Mouse (Mus musculus) left cerebral cortex, adult 9 months (tissue): ENCODE measurements around the gene Azgp1.
"Not testable (repeated sequence)": the region's sequence is repeated elsewhere in the genome, so short reads cannot be mapped to it uniquely, and the experiment has no call there.

Experiments
- DNase-seq, 2 experiments: peaks; one replicate each; pipeline ENCODE4 v3.0.0; 2022; ENCODE audit warnings: low spot score in 2 of 2

Azgp1 gene

DNA sequence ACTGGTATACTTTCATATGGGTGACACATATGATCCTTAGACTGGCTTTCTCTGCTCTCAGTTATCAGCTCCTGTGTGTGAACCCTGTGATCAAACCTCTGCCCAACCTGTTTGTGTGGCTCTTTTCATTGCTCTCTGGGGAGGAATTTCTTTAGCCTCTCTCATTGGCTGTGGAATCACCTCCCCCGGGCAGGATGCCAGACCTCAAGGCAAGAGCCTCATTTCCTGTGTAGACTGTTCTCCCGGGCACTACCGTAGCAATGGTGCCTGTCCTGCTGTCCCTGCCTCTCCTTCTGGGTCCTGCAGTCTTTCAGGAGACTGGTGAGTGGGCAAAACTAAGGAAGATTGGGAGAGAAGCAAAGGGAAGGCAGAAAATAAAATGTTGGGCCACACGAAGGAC is at the start of gene Azgp1:
TSS of gene Azgp1 (plus strand) at position 221 of the 400 bp plus-strand sequence.
- no peak for DNase-seq

DNA sequence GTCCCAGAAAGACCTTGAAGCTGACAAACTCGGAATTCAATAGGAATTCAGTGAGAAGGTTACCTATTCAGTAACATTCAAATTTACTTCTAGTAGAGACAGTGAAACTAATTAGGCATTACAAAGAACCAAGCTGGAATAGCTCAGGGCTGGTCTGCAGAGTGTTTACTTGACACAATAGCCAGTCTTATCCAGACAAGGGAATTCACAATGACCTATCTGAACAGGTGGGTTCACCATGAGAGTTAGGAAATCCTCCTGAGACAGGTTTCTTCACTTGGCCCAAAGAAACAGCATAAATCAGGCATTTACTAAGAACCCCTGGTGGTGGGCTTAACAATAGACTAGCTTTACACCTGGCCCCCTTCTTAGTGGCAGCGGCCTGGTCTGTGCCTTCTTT is 47.4 kb upstream of the Azgp1 start:
- not testable (repeated sequence) for DNase-seq

DNA sequence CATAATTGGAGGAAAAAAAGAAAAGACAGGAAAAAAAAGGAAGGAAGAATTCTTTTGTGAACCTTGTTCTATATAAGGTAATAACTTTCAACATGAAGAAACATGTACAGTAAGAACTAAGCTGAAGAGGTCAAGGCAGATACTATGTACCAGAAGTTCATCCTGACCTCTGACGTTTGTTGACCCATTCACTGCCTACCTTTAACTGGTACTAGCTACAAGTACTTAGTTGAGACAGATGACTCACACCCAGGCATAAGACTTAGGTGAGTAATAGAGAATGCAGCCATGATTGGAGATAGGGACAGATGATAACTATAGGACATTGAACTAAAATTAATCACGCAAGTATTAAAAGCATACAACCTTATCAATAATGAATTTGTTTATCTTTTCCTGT is 44.8 kb upstream of the Azgp1 start:
- no peak for DNase-seq

DNA sequence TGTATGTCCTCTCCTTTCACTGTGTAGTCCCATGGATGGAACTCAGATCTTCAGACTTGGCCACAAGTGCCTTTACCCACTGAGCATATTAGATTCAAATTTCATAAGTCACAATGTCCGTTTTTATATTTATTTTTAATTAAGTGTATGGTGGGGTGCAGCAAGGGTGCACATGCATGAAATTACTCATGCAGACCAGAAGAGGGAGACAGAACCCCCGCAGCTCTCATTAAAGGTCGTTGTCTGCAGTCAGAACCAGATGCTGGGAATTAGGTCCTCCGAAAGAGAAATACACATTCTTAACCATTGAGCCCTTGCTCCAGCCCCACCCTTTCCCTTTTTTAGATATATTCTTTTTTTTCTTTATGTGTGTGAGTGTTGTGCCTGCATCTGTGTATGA is 44.1 kb upstream of the Azgp1 start:
- no peak for DNase-seq

DNA sequence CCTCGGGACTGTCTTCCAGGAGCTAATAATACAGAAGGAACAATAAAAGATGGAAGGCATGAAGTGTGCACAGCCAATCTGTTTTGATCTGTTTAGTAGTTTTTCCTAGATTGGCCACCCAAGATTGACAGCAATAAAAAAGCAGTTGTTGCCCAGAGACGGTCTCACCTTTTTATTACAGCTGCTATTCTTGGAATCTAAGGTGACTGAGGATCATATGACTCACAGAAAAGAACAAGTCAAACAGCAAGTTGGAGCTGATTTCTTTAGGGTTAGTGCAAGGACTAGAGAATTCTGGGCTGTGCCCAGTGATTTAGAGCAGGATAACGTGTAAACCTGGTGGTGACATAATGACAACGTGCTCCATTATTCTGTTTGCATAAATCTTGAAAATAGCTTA is 40.4 kb upstream of the Azgp1 start:
- DNase-seq: no peak

DNA sequence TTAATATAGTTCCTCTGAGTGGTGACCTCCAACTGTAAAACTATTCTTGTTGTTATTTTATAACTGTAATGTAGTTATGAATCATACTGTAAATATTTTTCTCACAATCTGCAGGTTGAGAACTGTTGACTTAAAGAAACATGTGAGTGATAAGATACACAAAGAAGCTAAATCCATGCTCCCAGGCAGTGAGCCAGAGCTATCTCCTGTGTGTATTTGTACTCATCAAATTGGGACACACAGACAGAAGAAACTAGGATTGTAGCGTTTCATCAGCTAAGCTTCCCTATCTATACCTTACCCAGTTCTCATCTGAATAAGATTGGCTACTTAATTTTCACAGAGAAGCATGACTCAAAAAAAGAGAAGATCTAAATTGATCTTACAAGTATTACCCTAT is 38.2 kb upstream of the Azgp1 start:
- no peak for DNase-seq

DNA sequence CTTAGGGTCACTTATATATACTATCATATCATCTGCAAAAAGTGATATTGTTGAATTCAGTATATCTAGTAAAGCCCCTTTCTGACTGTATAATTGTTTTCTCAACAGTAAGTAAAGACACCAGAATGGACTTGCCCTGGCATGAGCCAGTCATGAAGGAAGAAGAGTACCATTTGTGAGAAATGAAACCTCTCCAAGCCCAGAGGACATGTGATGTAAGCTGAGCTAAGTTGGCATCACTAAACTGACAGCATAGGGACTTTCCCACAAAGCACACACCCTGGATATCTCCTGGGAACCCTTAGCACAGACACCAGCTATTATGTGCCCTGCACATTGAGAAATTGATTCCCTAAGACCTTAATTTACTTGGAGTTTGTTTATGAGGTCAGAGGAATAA is 34.0 kb upstream of the Azgp1 start:
- no peak for DNase-seq

DNA sequence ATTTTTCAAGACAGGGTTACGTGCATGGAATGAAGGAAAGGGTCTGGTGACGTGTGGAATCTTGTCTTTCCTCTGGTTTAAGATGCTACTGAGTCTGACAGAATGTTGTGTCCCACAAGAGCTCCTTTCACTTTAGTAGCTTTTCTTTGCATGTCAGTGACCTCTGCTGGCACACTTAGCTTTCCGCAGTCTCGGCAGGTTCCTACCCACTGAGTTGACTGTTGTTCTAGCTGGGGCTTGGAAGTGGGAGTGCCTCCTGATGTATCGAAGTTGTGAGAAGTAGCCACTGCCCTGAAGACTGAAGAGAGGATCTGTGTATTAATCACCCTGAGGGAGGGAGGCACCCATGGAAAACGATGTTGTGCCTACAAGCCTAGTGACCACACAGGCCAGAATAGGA is 30.1 kb upstream of the Azgp1 start:
- DNase-seq: peak in 1 of 2 experiments; percentile 25

DNA sequence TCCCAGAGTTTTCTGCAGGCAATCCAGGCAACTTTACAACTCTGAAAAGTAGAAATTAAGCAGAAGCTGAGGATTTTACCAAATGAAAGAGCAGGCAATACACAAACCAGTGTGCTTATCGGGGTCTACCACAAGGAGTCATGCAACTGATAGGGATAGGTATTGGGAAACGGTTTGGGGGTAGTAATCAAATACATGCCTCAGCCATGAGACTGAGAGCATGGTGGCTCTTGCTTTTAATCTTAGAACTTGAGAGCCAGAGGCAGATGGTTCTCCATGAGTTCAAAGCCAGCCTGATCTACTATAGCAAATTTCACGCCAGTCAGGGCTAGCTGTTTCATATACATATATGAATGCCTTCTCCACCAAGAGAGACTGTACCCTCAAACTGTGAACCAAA is 24.9 kb upstream of the Azgp1 start:
- no peak for DNase-seq

DNA sequence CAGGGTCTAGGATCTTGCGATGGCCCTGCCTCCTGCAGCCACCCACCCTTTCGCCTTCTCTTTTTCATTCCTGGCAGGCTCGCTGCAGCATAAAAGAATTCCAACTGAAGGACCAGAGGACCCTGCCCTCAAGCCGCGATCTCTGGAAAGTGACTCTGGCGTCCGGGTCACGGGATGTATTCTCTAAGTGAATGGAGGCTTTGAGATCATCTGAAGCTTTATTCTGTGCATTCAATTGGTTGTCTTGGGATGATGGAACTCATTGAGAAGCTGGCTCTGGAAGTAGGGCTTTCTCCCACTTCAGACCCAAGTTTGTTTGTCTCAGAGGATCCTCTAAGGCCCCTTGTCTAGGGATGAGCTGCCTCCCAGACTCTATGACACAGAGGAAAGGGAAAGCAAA is 18.4 kb upstream of the Azgp1 start, which contains the start of gene Gjc3:
TSS of gene Gjc3 (minus strand) at position 154 of the 400 bp plus-strand sequence.
- peak in 1 of 2 experiments; percentile 13 for DNase-seq

DNA sequence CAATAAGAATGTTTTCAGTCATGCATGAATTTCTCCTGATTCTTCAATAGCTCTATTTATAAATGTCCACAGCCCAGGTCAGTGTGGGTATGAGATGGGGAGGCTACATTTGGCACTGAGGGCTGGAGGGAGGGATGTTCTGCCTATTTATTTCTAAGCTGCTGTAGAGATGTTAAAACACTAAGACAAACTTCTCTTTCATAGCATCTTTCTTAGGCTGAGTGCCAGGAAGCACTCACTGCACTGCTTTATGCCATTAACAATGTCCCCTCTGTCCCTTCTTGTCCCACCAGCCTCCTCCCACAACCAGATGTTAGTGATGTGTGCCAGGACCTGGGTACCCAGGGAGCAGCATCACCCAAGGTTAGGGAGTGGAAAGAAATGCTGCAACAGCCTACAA is 14.8 kb upstream of the Azgp1 start:
- DNase-seq: peak; percentile 48 to 53

DNA sequence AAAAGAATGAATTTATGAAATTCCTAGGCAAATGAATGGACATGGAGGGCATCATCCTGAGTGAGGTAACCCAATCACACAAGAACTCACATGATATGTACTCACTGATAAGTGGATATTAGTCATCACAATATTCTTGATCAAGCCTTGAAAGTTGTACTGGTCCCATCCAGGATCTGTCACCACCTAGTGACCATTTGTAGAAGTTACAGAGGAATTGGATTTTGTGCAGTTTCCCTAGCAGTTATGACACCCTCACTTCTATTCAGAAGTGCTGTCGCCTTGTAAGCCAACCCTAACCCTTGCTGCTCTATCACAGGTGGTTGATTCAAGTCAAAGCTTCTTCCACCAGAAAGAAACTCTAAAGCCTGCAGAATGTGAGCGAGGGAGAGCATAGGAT is 8.2 kb upstream of the Azgp1 start:
- no peak for DNase-seq

DNA sequence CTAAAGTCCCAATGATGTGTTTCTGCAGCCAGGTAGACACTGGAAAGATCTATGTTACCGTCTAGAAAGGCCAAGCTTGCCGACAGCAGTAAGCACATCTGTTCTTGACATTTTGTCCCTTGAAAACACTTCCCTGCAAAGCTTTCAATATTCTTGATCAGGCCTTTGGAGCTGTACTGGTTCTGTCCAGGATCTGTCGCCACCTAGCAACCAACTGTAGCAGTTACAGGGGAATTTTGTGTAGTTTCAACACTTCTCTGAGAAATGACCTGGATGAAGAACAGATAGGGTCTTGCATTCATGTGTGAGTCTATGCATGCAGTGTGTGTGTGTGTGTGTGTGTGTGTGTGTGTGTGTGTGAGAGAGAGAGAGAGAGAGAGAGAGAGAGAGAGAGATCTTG is 7.6 kb upstream of the Azgp1 start:
- no peak for DNase-seq

DNA sequence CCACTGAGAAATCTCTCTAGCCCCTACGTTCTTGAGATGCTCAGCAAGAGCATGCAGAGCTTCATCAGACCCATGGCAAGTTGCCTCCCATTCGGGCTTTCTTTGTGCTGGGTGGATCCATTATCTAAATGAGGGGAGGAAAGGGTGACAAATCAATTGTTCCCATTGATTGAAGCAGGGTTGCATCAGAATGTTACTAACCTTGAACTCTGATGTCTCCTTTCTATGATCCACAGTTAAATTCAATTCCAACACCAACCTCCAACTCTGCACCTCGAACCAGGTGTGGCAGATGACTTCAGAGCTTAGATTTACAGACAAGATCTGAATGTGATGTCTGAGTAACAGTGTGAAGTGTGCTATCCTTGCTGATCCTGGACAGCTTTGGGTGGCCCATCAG is 6.6 kb upstream of the Azgp1 start:
- DNase-seq: no peak

DNA sequence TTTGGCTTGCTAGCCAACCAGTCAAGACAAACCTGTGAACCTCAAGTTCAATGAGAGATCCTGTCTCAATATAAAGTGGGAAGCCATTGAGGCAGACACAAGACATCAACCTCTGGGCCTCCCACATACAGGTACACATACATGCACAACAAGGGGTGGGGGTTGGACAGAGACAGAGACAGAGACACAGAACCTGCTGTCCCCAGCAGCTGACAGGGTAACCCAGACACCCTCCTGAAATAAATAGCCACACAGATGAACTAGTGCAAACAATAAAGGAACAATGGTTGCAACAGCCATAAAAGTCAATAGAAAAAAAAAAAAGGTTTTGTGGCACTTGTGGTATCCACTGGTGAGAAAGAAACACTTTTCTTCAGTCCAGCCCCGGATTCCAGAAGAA is 5.9 kb upstream of the Azgp1 start:
- no peak for DNase-seq

DNA sequence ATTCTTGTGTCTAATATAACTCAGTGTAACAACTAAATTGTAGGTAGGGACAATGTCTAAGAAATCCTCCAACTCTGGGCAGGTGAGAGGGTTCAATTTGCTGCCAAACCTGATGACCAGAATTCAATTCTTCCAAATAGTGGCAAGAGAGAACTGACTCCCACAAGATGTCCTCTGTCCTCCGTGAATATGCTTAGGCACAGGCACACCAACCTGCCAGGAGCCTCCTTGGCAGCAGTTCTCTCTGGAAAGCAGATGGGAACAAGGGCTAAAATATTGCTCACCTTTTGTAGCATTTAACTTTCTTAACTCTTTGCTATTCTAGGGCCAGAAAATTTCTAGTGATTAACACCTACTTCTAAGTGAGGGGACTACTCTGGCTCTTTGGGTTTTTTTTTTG is 4.0 kb upstream of the Azgp1 start:
- no peak for DNase-seq

DNA sequence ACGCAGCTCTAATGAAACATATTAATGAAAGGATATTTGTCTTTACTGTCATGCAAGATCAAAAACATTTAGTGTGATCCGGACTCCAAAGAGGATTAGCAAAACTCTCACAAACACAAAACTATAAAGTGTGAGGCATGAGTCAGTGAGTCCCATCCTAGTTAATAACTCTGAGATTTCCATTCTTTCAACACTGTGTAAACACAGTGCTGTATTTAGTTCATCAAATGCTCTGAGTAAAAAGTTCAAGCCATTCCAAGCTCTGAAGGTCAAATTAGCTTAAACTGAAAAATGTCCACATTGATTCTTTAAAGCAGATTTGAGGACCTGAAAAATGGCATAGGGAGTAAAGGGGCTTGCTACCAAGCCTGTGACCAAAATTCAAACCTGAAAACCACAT is 2.2 kb upstream of the Azgp1 start:
- no peak for DNase-seq

DNA sequence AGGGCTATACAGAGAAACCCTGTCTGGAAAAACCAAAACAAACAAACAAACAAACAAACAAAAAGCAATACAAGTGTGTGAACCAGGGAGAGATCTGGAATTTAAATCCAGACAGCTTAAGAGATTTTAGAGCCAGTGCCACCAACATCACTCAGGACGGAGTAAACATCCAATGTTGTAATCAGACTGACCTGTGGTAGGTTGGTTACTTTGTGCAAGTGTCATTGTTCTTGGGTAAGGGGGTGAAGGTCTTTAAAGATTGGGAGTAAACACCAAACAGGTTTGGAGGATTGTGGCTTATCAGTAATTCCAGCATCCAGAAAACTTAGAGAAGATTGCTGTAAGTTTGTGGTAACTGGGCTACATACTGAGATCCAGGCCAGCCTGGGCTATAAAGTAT is 5.0 kb downstream of the Azgp1 start:
- DNase-seq: no peak

DNA sequence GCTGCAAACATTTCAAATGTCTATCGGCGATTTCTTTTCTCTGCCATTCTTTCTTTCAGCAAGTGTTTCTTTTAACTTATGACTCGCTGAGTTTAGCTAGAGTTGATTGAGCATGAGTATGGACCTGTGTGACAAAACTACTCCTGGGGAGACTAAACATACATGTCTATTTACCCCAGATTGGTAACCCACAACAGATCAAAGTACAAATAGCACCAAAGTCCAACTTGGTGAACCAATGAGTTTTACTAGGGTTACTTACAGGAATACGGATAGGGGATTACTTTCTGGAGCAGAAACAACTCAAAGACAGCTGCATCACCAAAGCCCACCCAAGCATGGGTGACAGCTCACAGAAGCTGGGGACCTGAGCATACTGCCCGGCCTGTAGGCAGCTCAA is 28.1 kb downstream of the Azgp1 start:
- DNase-seq: no peak

DNA sequence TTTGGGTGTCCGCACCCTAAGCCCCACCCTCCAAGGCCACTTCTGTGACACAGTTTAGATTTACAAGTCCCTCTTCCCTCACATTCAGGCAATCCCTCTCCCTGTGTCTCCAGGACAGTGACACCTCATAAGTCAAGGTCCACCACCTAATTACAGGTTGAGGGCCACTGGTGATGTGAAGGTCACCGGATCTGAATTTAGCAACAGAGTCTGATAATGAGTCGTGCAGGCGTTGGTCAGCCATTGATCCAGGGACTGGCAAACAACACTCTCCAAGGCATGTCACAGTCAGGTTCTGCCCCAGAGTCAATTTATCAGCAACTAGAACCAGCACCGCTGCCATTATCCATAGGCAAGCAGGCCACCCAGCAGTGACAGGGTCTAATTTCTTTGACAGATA is 31.1 kb downstream of the Azgp1 start:
- no peak for DNase-seq

DNA sequence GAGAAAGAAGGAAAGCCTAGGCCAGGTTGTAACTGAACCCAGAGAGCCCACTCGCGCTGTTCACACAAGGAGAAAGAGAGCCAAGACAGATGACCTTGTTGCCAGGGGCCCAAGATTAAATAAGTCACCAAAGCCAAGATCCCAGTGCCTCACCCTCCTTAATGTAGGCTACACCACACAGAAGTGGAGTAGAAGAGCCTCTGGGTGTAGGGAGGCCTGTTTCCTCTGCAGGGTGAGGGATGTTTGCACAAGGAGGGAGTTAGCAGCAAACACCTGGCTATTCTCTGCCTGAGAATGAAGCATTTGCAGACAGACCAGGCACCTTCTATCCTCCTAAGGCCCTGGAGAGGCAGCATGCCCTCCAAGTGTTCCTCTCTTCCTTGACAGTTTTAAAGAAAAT is 35.2 kb downstream of the Azgp1 start:
- no peak for DNase-seq

DNA sequence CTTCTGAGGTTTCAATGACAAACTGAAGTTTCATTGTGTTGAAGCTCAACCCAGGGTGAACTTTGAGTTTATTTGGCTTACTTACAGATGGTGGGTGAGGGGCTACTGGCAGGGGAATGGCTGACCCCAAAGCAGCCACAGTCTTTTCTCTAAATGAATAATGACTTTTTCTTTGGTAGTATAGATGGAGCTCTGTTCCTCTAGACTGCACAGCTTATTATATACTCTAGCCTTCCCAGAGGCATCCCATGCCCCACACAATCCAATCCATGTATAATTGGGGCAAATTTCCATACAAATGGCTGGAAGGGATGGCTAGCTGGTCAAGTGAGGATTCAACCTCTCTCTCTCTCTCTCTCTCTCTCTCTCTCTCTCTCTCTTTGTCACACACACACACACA is 35.7 kb downstream of the Azgp1 start:
- no peak for DNase-seq

DNA sequence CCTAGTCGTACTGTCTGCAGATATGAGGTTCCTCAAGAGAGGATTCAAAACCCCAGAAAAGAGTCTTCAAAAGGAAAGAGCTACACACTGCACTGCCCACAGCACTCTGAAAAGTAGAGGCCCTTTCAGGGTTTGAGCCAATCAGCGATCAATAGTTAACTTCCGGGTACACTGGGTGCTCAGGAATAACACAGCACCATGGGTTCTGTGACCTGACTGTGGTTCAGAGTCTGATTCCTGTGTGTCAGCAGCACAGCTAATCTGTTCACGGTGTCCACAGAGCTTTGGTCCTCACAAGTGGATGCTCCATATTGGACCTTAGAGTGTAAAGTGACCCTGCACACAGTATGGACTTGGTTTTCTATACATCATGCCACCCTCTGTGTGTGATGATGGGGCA is 38.3 kb downstream of the Azgp1 start:
- DNase-seq: not testable (repeated sequence)

DNA sequence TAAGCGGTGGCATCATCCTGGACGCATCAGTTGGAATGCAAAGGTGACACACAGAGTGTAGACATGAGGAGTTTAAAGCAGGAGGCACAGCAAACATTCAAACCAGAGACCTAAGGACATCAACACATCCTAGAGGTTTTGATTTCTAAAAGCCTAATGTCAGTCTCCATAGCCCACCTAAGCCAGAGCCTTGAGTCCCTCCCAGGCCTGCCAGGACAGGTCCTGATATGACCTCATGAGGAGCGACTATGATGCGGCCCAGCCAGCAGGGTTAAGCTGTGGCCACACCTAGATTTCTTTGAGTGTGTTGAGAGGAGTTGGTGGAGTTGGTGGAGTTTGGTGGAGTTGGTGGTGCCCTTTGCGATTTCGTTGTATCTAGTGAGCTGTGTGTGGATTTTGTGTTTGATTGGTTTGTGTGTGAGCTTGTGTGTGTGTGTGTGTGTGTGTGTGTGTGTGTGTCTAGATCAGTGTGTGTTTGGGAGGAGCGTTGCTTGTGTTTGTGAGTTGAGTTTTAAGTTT is 39.7 kb downstream of the Azgp1 start, which contains the start of the genes Smok3a and Smok3b:
TSS of gene Smok3a (plus strand) at position 301 of the 519 bp plus-strand sequence.
TSS of gene Smok3b (plus strand) at position 469 of the 519 bp plus-strand sequence.
- not testable (repeated sequence) for DNase-seq
